Mouse (Mus musculus) lung, adult 2 months (tissue): ENCODE results near the gene Agap3.

Experiments
- CTCF ChIP-seq: fragments of 200-500 bp; IDR thresholded peaks from 2 replicates; pipeline ENCODE4 v1.5.1; 2011; ENCODE audit warnings: mild to moderate bottlenecking, low read length, control low read depth; ENCODE audit not compliant: insufficient read depth
- POLR2A ChIP-seq: fragments of 200-500 bp; IDR thresholded peaks from 2 replicates; pipeline ENCODE4 v1.6.1; 2011; ENCODE audit warnings: low read depth, mild to moderate bottlenecking, control low read depth, low read length, borderline replicate concordance; ENCODE audit errors: extremely low read depth

- TF ChIP-seq CTCF (no peak), POLR2A (no peak)
Measured at GRCm38 (mm10) chr5:24404594-24405360, 47.2 kb upstream of the Agap3 start.
